Mouse (Mus musculus): ENCODE data around the gene Olfr522. TPM values are rescaled to one million over a fixed set of nuclear protein-coding genes. Genes with fewer than 3 reads are reported as not detected.

The Olfr522 gene
- total RNA-seq (2021): not detected

- no peak for DNase-seq
Observed at GRCm38 (mm10) chr7:140164664-140165063, at the start of gene Olfr522. TSS of gene Olfr522 (minus strand) at chr7:140164764.

GRCm38 (mm10) chr7:140213841-140214240 lies 49.3 kb upstream of the Olfr522 start:
- no peak for DNase-seq

- DNase-seq: no peak
Observed at GRCm38 (mm10) chr7:140208677-140209076, 44.1 kb upstream of the Olfr522 start.

- DNase-seq: no peak
Observed at GRCm38 (mm10) chr7:140208153-140208552, 43.6 kb upstream of the Olfr522 start.

- DNase-seq: no peak
Observed at GRCm38 (mm10) chr7:140206904-140207303, 42.3 kb upstream of the Olfr522 start.

DNA sequence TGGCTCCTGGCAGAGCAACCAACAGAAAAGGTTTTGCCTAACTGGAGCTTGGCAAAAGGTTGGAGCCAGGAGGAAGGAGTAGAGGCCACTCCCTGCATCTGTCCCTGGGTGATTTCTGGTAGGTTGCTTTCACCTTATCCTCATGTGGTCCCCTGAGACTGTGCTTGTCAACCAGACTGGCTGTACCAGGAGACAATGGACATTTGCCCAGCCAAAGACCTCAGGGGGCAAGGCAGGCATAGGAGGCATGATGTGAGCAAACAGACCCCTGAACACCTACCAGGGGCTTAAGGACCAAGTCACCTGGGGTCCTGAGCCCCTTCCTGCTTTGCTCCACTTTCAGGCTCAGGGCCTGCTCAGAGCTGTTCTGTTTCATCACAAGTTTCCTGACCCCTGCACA lies 41.3 kb upstream of the Olfr522 start, which contains the start of gene Olfr524:
Gene Olfr524 (minus strand): TSS at position 101 of the 400 bp plus-strand sequence.
- DNase-seq: no peak

GRCm38 (mm10) chr7:140201090-140201489 lies 36.5 kb upstream of the Olfr522 start:
- DNase-seq: no peak

DNA sequence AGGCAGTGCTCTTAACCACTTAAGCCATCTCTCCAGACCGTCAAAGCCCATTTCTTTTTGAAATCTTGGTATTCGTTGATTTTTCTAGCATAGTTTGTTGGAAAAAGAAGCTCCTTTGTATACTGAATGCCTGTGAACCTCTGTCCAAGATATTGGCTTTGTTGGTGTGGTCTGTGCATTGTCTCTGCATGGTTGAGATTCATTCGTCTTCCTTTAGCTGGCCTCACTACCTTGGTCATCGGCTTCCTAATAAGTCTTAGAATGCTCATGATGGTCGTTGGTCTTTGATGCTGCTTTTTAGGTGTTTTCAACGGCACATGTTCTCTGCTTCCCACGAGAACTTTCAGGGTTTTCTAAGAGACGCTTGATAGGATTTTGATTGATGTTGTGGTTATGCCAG lies 31.4 kb upstream of the Olfr522 start:
- DNase-seq: no peak

- DNase-seq: no peak
Observed at GRCm38 (mm10) chr7:140194031-140194430, 29.5 kb upstream of the Olfr522 start.

DNA sequence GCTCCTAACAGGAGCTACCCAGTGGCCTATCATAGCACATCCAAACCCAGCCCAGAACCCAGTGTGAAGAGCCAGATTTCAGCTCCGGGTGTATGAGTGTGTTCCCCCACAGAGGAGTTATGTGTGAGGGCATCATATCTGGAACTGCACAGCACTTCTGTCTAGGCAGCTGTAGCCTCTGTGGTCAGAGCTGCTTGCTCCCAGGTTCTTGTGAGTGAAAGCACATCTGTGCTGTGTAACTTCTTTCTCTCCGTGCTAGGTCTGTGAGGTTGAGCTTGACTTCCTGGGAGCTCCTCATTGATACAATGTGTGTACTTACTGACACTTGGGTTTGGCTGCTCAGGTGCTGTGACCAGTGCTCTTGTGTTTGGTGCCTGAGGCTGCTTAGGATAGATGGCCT lies 28.3 kb upstream of the Olfr522 start:
- no peak for DNase-seq

GRCm38 (mm10) chr7:140192445-140192844 lies 27.9 kb upstream of the Olfr522 start:
- DNase-seq: no peak

DNA sequence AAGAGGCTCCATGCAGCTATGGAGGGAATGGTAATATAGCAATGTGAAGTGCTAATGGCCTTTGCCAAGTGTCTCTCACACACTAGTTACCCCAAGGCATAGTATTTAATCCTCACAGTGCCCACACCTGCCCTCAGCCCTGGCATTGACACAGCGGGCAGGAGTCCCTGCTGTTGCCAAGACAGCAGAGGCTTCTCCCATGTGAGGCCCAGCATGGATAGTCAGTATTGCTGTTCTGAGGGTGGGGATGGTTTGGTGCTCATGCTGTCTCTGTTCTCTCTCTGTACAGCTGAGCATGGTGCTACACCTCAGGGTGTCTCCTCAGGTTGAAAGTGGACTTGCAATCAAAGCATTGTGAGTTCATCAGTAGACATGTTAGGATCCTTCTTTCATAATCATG lies 25.9 kb upstream of the Olfr522 start:
- no peak for DNase-seq

DNA sequence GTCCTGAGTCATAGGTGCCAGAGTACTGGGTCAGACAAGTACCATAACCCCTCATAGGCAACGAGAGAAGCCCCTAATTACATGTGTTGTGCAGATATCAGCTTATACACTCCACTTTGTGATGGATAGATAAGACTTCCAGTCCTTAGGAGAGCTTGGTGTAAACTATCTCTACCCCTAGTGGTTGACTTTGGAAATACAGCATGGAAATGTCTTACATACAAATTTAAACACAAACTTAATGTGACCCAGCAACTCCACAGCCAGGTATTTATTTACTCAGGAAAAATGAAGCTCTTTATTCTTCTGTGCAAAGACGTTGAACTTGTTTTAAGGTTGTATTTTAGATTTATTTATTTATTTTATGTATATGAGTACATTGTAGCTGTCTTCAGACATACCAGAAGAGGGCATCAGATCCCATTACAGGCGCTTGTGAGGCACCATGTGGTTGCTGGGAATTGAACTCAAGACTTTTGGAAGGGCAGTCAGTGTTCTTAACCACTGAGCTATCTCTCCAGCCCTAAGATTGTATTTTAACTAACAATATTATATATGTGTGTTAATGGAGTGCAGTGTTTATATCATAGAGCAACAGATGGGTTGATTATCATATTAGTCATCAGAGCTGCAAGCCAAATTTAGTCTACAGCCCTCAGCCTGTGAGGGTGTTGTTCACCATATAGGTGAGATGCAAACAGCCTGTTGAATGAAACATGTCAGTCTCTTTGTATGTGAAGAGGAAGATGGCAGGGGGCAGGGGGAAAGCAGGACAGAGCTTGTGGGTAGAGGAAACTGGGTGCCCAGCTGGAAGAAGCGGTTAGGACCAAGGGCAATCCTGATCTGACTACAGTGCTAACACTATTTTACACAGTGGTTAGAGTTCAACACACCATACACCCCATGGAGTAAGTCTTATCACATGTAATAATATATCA lies 24.1 kb upstream of the Olfr522 start:
- peak in 1 of 2 experiments; percentile 36 for DNase-seq

GRCm38 (mm10) chr7:140187721-140188390 lies 23.3 kb upstream of the Olfr522 start:
- DNase-seq: peak in 1 of 2 experiments; percentile 23

DNA sequence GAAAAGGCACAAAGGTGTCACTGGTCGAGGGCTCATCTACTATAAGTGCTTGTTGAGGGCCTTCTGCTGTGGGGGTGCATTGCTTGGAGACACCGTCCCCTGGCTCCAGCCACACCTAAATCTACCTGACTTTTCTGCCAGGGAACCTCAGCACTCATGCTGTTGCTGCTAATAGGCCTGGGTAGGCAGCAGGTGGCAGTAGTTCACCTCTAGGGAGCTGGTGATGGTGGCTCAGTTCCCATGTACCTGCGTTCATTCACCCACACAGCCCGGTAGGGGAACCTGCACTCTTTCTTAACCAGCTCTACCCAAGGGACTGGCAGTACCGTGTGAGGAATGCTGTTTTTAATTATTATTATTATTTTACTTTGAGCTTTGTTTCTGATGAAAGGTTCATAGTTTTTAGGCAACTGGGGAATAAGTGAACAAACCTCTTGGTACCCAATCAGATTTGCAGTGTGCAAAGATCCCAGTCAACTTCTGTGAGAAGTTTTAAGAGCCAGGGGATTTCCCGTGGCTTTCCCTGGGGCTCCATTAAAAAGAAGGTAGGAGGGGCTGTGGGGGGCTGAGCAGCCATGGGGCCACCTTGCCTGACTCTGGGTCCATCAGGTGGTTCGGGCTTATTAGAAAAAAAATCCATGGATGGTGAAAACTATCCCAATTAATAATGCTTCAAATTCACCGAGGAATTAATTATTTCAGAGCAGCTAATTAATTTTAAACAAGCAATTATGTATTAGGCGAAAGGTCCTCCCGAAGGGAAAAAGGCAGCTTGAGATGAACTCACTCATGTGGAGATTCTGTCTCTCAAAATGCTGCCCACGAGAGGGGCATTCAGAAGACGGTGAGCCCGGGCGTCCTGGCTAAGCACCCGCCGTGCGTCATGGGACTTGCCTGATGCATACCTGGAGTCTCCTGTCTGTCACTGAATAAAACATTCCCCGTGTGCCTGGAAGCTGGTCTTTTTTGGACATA lies 22.4 kb upstream of the Olfr522 start:
- DNase-seq: peak; percentile 31 to 36

DNA sequence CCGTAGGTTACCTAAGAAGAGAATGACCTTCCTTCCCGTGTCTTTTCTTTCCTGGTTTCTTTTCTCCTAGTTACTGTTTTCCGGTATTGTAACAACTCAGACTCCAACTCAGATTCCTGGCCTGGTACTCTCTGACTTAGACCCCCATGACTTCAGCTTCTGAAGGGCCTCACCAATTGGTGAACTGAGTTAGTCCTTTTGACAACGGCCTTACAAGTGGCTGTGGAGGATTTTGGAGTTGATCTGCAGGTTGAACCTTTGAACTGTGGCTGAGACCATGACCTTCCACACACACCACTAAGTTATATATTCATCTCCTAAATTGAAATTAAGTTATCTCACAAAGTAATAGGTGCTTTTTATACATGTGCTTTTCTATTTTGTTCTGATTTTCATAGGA lies 19.6 kb upstream of the Olfr522 start:
- no peak for DNase-seq

- no peak for DNase-seq
Observed at GRCm38 (mm10) chr7:140180692-140181091, 16.1 kb upstream of the Olfr522 start.

GRCm38 (mm10) chr7:140179176-140179575 lies 14.6 kb upstream of the Olfr522 start:
- DNase-seq: no peak

DNA sequence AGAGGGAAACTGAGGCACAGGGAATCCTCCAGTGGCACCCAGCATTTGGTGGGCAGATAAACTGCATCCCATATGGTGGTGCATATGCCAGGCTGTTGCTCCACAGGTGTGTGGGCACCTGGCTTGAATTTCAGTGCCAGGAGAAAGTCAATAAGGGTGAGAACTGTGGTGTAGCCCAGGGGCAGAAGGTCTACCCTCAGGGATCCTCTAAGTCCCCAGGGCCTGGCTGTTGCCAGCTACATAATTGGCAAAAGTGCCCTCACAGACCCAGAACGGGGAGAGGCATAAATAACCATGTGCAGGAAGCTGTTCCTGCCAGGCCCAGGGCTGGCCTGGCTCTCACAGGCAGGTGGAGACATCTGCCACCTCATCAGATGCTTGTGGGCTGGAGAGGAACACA lies 8.4 kb upstream of the Olfr522 start, which contains the start of gene Olfr523:
Gene Olfr523 (plus strand): TSS at position 282 of the 400 bp plus-strand sequence.
- no peak for DNase-seq

- DNase-seq: no peak
Observed at GRCm38 (mm10) chr7:140170863-140171262, 6.3 kb upstream of the Olfr522 start.

DNA sequence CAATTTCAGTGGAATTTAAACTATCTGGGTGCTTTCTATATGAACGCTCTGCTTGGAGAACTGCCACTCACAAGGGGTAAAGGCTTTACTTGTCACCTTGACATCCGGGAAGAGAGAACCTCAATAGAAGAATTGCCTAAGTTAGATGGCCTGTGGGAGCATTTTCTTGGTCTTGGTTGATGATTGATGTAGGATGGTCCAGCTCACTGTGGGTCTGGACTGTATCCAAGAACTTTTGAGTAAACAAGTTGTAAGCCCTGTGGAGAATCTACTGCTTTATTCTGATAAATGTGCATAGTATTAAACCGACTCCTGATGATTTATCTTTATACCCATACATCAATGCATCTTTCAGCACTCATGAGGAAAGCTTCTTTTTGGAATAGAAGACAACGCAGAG lies 4.8 kb upstream of the Olfr522 start:
- no peak for DNase-seq

DNA sequence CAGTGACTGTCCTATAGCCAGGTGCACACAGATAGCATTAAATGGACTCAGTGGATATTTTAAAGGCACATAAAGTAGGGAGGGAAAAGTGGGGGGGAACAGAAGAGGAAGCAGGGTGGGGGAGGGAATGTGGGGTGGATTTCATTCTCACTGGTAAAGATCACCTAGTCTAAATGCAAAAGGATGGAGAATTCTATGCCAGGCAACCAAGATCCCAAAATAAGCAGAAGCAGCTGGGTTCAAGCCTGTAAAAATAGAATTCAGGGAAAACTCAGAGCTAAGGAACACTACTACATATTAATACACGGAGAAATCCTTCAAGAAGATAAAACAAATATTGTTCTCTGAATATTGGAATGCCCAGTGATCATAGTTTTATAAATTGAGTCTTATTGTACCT lies 3.4 kb upstream of the Olfr522 start:
- no peak for DNase-seq
